Mouse (Mus musculus) kidney, postnatal 10 days (tissue): Measurements from ENCODE around the gene Slc37a4.
"Not testable (repeated sequence)": the region's sequence is repeated elsewhere in the genome, so short reads cannot be mapped to it uniquely, and the experiment has no call there.

Source experiments
- DNase-seq: peaks from one replicate; pipeline ENCODE4 v3.0.0; 2021; ENCODE audit warnings: mixed read lengths

Gene Slc37a4

GRCm38 (mm10) chr9:44444402-44445025, 47.9 kb downstream of the Slc37a4 start:
- DNase-seq, result not testable (repeated sequence)

GRCm38 (mm10) chr9:44450387-44450786, 53.7 kb downstream of the Slc37a4 start:
- DNase-seq, result no peak
